Mouse (Mus musculus): ENCODE data around the gene Slc19a3. TPM values are rescaled to one million over a fixed set of nuclear protein-coding genes. Genes with fewer than 3 reads are reported as not detected.

Slc19a3 gene
- polyA plus RNA-seq, 1 experiment from 2014 or later: 0.21 TPM

DNA sequence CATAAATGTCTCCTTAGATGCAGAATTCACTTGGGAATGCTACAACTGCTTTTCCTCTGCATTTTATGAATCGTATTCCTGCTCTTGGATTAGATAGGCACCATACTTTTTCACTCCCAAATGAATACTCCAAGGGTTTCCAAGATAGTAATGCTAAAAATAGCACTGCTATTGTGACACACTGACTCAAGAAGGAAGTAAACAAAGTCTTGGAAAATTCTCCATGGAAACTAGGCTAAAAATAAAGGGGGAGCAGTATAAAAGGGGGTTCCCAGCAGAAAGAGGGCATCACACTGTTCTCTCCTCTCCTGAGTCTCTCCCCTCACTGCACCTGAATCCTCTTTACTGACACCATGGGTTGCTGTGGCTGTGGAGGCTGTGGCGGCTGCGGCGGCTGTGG is 22.4 kb upstream of the Slc19a3 start, which contains the start of gene Krtap28-13:
TSS of gene Krtap28-13 (plus strand) at position 288 of the 400 bp plus-strand sequence.
- Histone ChIP-seq H3K27me3 (replicated peaks; ENCODE audit: control insufficient read depth, insufficient read depth, low read length) (no peaks in the 10 kb centered on the region), H3K4me2 (no peak within 1 kb of the TSS), H3K27ac (ENCODE audit: low read depth, low read length) (no peak within 1 kb of the TSS), H3K9me3 (ENCODE audit: control insufficient read depth, low read length) (no peaks in the 10 kb centered on the region), H3K9ac (ENCODE audit: low read depth, low read length) (no peak within 1 kb of the TSS), H3K4me3 (ENCODE audit: low read depth, low read length) (no peak within 1 kb of the TSS), H3K4me1 (replicated peaks; ENCODE audit: control insufficient read depth, insufficient read depth, low read length) (no peaks in the 10 kb centered on the region), H3K36me3 (ENCODE audit: control insufficient read depth, insufficient read depth, low read length) (no peaks in the 10 kb centered on the region)
- 85% methylated on average over 4 of the region's 4 CpGs for WGBS
- no peak for ATAC-seq (replicated peaks; ENCODE audit: low FRiP score)
- no peak for DNase-seq (ENCODE audit: low spot score)

DNA sequence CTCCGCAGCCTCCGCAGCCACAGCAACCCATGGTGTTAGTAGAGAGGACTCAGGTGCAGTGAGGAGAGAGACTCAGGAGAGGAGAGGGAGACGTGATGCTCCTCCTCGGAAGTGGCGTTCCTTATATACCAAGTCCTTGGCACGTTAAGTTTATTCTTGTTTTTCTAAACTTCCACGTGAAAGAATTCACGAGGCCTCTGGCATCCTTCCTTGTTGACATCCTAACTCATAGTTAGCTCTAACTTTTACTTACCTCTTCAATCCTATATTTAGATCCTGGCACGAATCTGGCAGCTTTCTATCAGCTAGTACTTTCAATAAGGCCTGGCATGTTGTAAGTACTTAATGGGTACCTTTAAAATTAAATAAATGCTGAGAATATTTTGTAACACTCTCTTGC is 21.0 kb upstream of the Slc19a3 start, which contains the start of gene A030005K14Rik:
TSS of gene A030005K14Rik (minus strand) at position 101 of the 400 bp plus-strand sequence.
- no peak for DNase-seq (ENCODE audit: low spot score)
- 81% methylated on average over 9 of the region's 9 CpGs for WGBS

DNA sequence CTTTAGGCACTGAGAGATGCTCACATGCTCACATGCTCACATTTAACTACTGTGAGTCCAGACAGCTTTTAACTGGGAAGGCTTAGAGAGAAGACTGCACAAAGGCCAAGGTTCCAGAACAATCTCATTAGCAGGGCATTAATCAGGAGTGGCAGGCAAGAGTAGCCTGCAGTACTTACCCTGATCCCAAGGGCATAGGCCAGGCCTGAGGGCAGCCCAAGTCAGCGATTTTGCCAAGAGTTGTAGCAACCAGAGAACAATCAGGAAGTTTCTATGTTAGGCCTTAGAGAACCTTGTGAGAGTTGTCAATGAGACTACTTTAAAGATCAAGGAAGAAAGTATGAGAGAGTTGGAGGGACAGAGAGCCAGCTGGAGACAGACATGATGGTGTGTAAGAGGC is 20.2 kb upstream of the Slc19a3 start:
- ATAC-seq (replicated peaks; ENCODE audit: low FRiP score) (no peak), DNase-seq (ENCODE audit: low spot score) (no peak)
- Histone ChIP-seq H3K9ac (ENCODE audit: low read depth, low read length) (no peak overlapping the region), H3K27ac (ENCODE audit: low read depth, low read length) (no peak overlapping the region), H3K27me3 (replicated peaks; ENCODE audit: control insufficient read depth, insufficient read depth, low read length) (no peaks in the 10 kb centered on the region), H3K4me2 (no peak overlapping the region), H3K4me1 (replicated peaks; ENCODE audit: control insufficient read depth, insufficient read depth, low read length) (no peaks in the 10 kb centered on the region), H3K9me3 (ENCODE audit: control insufficient read depth, low read length) (no peaks in the 10 kb centered on the region), H3K36me3 (ENCODE audit: control insufficient read depth, insufficient read depth, low read length) (no peaks in the 10 kb centered on the region), H3K4me3 (ENCODE audit: low read depth, low read length) (no peak overlapping the region)
- WGBS: 43% methylated on average over 1 of the region's 1 CpGs

More for the DNA sequence above, 21.0 kb upstream of the Slc19a3 start, which contains the start of gene A030005K14Rik:
- H3K36me3 ChIP-seq (ENCODE audit: control insufficient read depth, insufficient read depth, low read length): no peaks in the 10 kb centered on the region
- no peak within 1 kb of the TSS for H3K27ac ChIP-seq (ENCODE audit: low read depth, low read length)
- H3K9me3 ChIP-seq (ENCODE audit: control insufficient read depth, low read length): no peaks in the 10 kb centered on the region
- H3K4me2 ChIP-seq: no peak within 1 kb of the TSS
- H3K4me1 ChIP-seq (replicated peaks; ENCODE audit: control insufficient read depth, insufficient read depth, low read length): no peaks in the 10 kb centered on the region
- H3K9ac ChIP-seq (ENCODE audit: low read depth, low read length): no peak within 1 kb of the TSS
- H3K27me3 ChIP-seq (replicated peaks; ENCODE audit: control insufficient read depth, insufficient read depth, low read length): no peaks in the 10 kb centered on the region
- H3K4me3 ChIP-seq (ENCODE audit: low read depth, low read length): no peak within 1 kb of the TSS
- ATAC-seq (replicated peaks; ENCODE audit: low FRiP score): no peak

DNA sequence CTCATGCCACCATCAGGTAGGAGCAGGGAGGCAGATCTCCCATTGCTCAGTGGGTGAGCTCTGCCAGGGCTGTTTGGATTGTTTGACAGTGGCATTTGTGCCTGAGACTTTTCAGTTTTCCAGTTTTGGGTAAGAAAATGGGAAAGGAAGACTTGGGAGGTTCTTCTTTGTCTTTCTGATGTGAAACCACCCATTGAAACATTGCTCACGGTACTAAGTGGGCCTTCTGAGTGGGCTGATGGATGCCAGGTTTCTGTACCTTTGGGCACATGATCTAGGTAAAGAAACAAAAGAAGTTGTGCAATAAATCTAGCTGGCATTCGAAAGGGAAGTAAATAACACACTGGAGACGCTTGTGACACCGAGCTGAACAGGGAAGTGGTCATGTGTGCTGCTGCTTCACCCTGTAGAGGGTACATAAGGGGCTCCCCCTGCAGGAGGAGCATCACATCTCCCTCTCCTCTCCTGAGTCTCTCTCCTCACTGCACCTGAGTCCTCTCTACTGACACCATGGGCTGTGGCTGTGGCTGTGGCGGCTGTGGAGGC is 6.7 kb upstream of the Slc19a3 start, which contains the start of gene Gm47969:
TSS of gene Gm47969 (plus strand) at position 51 of the 546 bp plus-strand sequence.
- H3K36me3 ChIP-seq (ENCODE audit: control insufficient read depth, insufficient read depth, low read length): no peaks in the 10 kb centered on the region
- no peaks in the 10 kb centered on the region for H3K4me1 ChIP-seq (replicated peaks; ENCODE audit: control insufficient read depth, insufficient read depth, low read length)
- no peaks in the 10 kb centered on the region for H3K27me3 ChIP-seq (replicated peaks; ENCODE audit: control insufficient read depth, insufficient read depth, low read length)
- H3K4me3 ChIP-seq (ENCODE audit: low read depth, low read length): no peak within 1 kb of the TSS
- DNase-seq (ENCODE audit: low spot score) (no peak), ATAC-seq (replicated peaks; ENCODE audit: low FRiP score) (no peak)
- H3K9me3 ChIP-seq (ENCODE audit: control insufficient read depth, low read length): no peaks in the 10 kb centered on the region
- 58% methylated on average over 5 of the region's 5 CpGs for WGBS
- H3K27ac ChIP-seq (ENCODE audit: low read depth, low read length): no peak within 1 kb of the TSS
- H3K9ac ChIP-seq (ENCODE audit: low read depth, low read length): no peak within 1 kb of the TSS
- no peak within 1 kb of the TSS for H3K4me2 ChIP-seq

DNA sequence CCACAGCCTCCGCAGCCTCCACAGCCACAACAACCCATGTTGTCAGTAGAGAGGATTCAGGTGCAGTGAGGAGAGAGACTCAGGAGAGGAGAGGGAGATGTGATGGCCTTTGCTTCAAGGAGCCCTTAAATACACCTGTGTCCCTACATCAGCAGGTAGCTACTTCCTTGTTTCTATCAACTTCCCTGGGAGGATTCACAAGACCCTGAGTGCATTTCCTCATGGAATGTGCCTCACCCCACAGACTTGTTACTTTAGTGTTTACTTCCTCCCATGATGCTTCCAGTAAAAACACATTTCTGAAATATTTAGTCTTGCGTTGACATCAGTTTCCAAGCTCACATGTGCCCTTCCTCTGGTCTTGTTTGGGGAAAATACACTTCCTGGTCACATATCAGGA is 4.1 kb upstream of the Slc19a3 start, which contains the start of gene Krtap28-10:
TSS of gene Krtap28-10 (minus strand) at position 101 of the 400 bp plus-strand sequence.
- no peak for ATAC-seq (replicated peaks; ENCODE audit: low FRiP score)

DNA sequence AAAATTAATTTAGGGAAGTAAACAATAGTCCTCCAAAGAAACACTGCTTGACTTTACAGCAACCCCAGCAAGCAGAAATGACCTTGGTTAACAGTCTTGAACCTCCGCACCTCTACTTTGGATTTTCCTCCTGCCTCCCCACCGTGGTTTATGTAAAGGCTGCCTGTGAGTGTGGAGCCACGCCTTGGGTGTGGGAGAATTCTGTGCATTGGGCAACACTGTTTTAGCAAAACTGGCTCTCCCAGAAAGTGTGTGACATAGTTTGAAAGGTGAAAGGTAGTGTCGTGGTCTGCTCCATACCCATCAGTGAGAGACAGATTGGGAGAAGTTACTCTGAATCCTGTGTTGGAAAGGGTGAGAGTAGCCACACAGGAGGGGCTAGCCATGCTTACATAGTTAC is 832 bp upstream of the Slc19a3 start:
- H3K9ac ChIP-seq (ENCODE audit: low read depth, low read length): no peak overlapping the region
- WGBS: 65% methylated on average over 4 of the region's 4 CpGs
- no peak overlapping the region for H3K27ac ChIP-seq (ENCODE audit: low read depth, low read length)
- H3K4me3 ChIP-seq (ENCODE audit: low read depth, low read length): no peak overlapping the region
- no peak for ATAC-seq (replicated peaks; ENCODE audit: low FRiP score)
- no peaks in the 10 kb centered on the region for H3K36me3 ChIP-seq (ENCODE audit: control insufficient read depth, insufficient read depth, low read length)
- no peaks in the 10 kb centered on the region for H3K27me3 ChIP-seq (replicated peaks; ENCODE audit: control insufficient read depth, insufficient read depth, low read length)
- no peaks in the 10 kb centered on the region for H3K9me3 ChIP-seq (ENCODE audit: control insufficient read depth, low read length)
- DNase-seq (ENCODE audit: low spot score): no peak
- no peaks in the 10 kb centered on the region for H3K4me1 ChIP-seq (replicated peaks; ENCODE audit: control insufficient read depth, insufficient read depth, low read length)
- H3K4me2 ChIP-seq: no peak overlapping the region

More for the DNA sequence above, 4.1 kb upstream of the Slc19a3 start, which contains the start of gene Krtap28-10:
- DNase-seq (ENCODE audit: low spot score): no peak
- no peak within 1 kb of the TSS for H3K27ac ChIP-seq (ENCODE audit: low read depth, low read length)
- H3K4me1 ChIP-seq (replicated peaks; ENCODE audit: control insufficient read depth, insufficient read depth, low read length): no peaks in the 10 kb centered on the region
- WGBS: 86% methylated on average over 2 of the region's 2 CpGs
- H3K9me3 ChIP-seq (ENCODE audit: control insufficient read depth, low read length): no peaks in the 10 kb centered on the region
- H3K9ac ChIP-seq (ENCODE audit: low read depth, low read length): no peak within 1 kb of the TSS
- no peak within 1 kb of the TSS for H3K4me3 ChIP-seq (ENCODE audit: low read depth, low read length)
- H3K4me2 ChIP-seq: no peak within 1 kb of the TSS
- H3K36me3 ChIP-seq (ENCODE audit: control insufficient read depth, insufficient read depth, low read length): no peaks in the 10 kb centered on the region
- no peaks in the 10 kb centered on the region for H3K27me3 ChIP-seq (replicated peaks; ENCODE audit: control insufficient read depth, insufficient read depth, low read length)

DNA sequence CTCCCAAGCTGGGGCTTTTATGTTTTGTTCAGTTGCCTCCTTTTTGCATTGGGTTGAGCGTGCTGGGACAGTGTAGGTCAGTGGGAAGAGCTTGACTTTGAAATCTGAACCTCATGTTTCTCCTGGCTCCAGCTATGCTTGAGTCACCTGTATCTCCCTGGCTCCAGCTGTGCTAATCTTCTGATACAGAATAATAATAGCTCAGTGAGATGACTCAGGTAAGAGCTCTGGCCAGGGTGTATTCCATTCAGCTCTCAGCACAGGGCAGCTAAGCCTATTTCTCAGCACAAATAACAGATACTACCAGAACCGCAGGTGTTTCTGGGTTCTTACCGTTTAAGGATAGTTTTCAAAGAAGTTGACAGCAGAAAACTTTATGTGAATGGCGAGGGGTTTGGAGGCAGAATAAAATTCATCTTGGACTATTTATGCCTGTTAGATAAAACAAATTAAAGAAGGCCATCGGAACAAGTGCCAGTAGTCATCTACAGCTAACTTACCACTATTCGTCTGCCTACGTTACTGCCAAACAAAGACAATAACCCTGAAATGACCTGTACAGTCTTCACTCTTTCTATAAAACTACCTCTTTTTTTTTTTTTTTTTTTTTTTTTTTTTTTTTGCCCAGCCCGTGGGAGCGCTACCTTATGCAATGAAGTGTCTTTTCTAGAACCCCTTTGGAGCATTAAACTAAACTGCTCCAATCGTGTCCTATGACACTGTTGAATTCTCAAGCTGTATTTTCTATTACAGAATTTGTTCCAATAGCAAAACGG is 1.2 kb downstream of the Slc19a3 start:
- Histone ChIP-seq H3K4me1 (replicated peaks; ENCODE audit: control insufficient read depth, insufficient read depth, low read length) (no peaks in the 10 kb centered on the region), H3K9me3 (ENCODE audit: control insufficient read depth, low read length) (no peaks in the 10 kb centered on the region), H3K4me3 (ENCODE audit: low read depth, low read length) (no peak overlapping the region), H3K36me3 (ENCODE audit: control insufficient read depth, insufficient read depth, low read length) (no peaks in the 10 kb centered on the region), H3K27me3 (replicated peaks; ENCODE audit: control insufficient read depth, insufficient read depth, low read length) (no peaks in the 10 kb centered on the region), H3K9ac (ENCODE audit: low read depth, low read length) (no peak overlapping the region), H3K27ac (ENCODE audit: low read depth, low read length) (no peak overlapping the region), H3K4me2 (no peak overlapping the region)
- WGBS: 73% methylated on average over 11 of the region's 11 CpGs
- no peak for ATAC-seq (replicated peaks; ENCODE audit: low FRiP score)
- DNase-seq (ENCODE audit: low spot score): no peak

DNA sequence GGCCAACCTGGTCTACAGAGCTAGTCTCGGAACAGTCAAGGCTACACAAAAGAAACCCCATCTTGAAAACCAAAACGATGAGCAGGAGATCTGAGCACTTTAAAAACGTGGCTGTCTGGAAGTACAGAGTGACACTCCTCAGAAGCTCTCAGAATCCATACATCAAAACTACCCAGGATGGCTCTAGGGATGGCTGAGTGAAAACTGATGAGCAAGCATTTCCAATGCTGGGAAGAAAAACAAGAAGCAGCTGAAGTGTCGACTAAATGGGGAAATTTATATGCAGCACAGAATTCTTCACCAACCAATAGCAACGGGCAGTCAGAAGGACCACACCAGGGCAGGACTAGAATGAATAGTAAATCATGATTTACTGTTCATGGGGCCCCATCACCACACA is 3.7 kb downstream of the Slc19a3 start:
- Histone ChIP-seq H3K9ac (ENCODE audit: low read depth, low read length) (no peak overlapping the region), H3K4me3 (ENCODE audit: low read depth, low read length) (no peak overlapping the region), H3K27me3 (replicated peaks; ENCODE audit: control insufficient read depth, insufficient read depth, low read length) (no peaks in the 10 kb centered on the region), H3K36me3 (ENCODE audit: control insufficient read depth, insufficient read depth, low read length) (no peaks in the 10 kb centered on the region), H3K4me2 (no peak overlapping the region), H3K27ac (ENCODE audit: low read depth, low read length) (no peak overlapping the region), H3K4me1 (replicated peaks; ENCODE audit: control insufficient read depth, insufficient read depth, low read length) (no peaks in the 10 kb centered on the region), H3K9me3 (ENCODE audit: control insufficient read depth, low read length) (no peaks in the 10 kb centered on the region)
- DNase-seq (ENCODE audit: low spot score): no peak
- ATAC-seq (replicated peaks; ENCODE audit: low FRiP score): no peak
- 58% methylated on average over 5 of the region's 5 CpGs for WGBS
